Mouse (Mus musculus) hindbrain, embryonic 13.5 days (tissue): ENCODE results near the gene Syp. TPM values are rescaled to one million over a fixed set of nuclear protein-coding genes. Genes with fewer than 3 reads are reported as not detected.

Source experiments
- ATAC-seq: fragments of 200-750 bp; cut with Nextera tagmentation; 2 replicates; pipeline ENCODE4 v1.8.0; 2017; ENCODE audit warnings: moderate TSS enrichment; ENCODE audit not compliant: low FRiP score
- H3K27ac ChIP-seq: fragments of 300-500 bp; sonication (generic); 2 replicates; pipeline ENCODE4 v1.5.1; 2015; ENCODE audit warnings: inconsistent platforms, mild to moderate bottlenecking, moderate library complexity
- H3K27me3 ChIP-seq: fragments of 300-500 bp; sonication (generic); 2 replicates; pipeline ENCODE4 v1.6.1; 2015; ENCODE audit warnings: mild to moderate bottlenecking, inconsistent platforms
- H3K36me3 ChIP-seq: fragments of 300-500 bp; sonication (generic); 2 replicates; pipeline ENCODE4 v1.6.1; 2015; ENCODE audit warnings: mild to moderate bottlenecking, inconsistent platforms
- H3K4me1 ChIP-seq: fragments of 300-500 bp; sonication (generic); replicated peaks from 2 replicates; pipeline ENCODE4 v1.6.1; 2015; ENCODE audit warnings: inconsistent platforms
- H3K4me2 ChIP-seq: fragments of 300-500 bp; sonication (generic); 2 replicates; pipeline ENCODE4 v1.6.1; 2015; ENCODE audit warnings: inconsistent platforms, mild to moderate bottlenecking, moderate library complexity
- H3K4me3 ChIP-seq: fragments of 300-500 bp; sonication (generic); 2 replicates; pipeline ENCODE4 v1.5.1; 2015; ENCODE audit warnings: mild to moderate bottlenecking, inconsistent platforms
- H3K9ac ChIP-seq: fragments of 300-500 bp; sonication (generic); 2 replicates; pipeline ENCODE4 v1.6.1; 2015; ENCODE audit warnings: mild to moderate bottlenecking, inconsistent platforms
- H3K9me3 ChIP-seq: fragments of 300-500 bp; sonication (generic); 2 replicates; pipeline ENCODE4 v1.6.1; 2016; ENCODE audit warnings: inconsistent platforms
- WGBS: fragments of 180-500 bp; shearing (Covaris S2); methylation state at CpG from one replicate; pipeline ENCODE4 v1.1.7; 2015; 5-methylcytosine and 5-hydroxymethylcytosine counted together
- polyA plus RNA-seq: library from polyadenylated mRNA; unstranded; fragments of >200 nt; fragmentation: Nextera tagmentation; extraction: Ambion mirVana; gene quantifications from 2 replicates; pipeline ENCODE4 v1.2.1, GENCODE M21; 2015

Syp gene
- polyA plus RNA-seq, 1 experiment from 2014 or later, result 108 TPM

DNA sequence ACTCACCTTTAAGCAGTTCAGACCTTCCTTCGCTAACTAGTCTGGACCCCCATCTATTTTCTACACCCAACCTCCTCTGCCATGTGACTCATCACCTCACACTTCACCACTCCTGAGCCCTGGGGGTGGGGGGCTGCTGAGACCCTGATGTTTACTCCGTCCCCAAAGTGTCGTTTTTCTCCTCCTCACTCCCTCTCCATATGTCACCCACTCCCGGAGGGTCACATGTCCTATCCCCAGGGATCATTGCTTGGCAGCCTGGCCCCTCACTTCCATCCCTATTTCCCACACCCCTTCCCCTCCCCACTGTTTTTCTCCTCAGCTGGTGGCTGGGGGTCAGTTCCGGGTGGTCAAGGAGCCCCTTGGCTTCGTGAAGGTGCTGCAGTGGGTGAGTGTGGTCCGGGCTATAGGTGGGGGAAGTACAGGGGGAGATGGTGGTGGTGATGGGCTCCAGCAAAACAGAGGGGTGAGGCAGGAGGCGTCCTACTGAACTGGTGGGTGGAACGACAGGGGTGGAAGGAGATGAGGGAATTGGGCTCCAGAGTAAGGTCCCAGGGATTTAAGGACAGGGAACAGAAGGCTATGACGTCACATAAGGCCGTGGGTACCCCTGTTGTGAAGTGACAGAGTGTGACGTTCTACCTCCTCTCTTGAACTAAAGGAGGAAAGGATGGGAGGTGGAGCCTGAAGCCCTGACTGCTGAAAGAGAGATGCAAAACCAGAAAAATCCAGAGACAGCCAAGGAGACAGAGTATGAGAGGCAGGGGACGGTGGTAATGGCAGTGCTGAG, 1.5 kb downstream of the Syp start:
- H3K36me3 ChIP-seq, result peaks cover 1% of the 10 kb centered on the region; the same call in 1 of the 2 replicates
- H3K4me3 ChIP-seq, result peak overlapping the region; percentile 51
- no peaks in the 10 kb centered on the region for H3K27me3 ChIP-seq
- H3K9me3 ChIP-seq, result no peaks in the 10 kb centered on the region
- ATAC-seq, result peak; percentile 51
- peak overlapping the region; percentile 62 for H3K4me2 ChIP-seq
- 26% methylated on average over 13 of the region's 13 CpGs for WGBS
- H3K4me1 ChIP-seq, result peaks cover 5% of the 10 kb centered on the region
- peak overlapping the region; percentile 78 for H3K9ac ChIP-seq
- peak overlapping the region; percentile 91 for H3K27ac ChIP-seq

DNA sequence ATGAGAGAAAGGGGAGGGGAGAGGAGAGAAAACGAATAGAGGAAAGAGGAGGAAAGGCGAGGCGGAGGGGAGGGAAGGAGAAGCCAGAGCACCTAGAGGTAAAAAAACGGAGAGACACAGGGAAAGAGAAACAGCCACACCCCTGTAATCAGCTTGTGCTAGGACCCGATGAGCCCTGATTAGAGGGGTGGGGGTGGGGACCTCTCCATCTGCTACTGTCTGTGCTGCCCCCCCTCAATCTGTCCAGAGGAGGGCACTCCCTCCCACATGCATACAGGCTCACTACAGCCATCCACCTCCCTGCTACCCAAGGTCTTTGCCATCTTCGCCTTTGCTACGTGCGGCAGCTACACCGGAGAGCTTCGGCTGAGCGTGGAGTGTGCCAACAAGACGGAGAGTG, 2.5 kb downstream of the Syp start:
- Histone ChIP-seq H3K9ac (peak overlapping the region; percentile 53; the same call in 1 of the 2 replicates), H3K9me3 (no peaks in the 10 kb centered on the region), H3K4me1 (peaks cover 5% of the 10 kb centered on the region), H3K27ac (no peak overlapping the region), H3K4me3 (peak overlapping the region; percentile 51), H3K36me3 (peaks cover 6% of the 10 kb centered on the region; the same call in 1 of the 2 replicates), H3K4me2 (peak overlapping the region; percentile 62), H3K27me3 (no peaks in the 10 kb centered on the region)
- 37% methylated on average over 12 of the region's 12 CpGs for WGBS
- no peak; the same call in 1 of the 2 replicates for ATAC-seq

DNA sequence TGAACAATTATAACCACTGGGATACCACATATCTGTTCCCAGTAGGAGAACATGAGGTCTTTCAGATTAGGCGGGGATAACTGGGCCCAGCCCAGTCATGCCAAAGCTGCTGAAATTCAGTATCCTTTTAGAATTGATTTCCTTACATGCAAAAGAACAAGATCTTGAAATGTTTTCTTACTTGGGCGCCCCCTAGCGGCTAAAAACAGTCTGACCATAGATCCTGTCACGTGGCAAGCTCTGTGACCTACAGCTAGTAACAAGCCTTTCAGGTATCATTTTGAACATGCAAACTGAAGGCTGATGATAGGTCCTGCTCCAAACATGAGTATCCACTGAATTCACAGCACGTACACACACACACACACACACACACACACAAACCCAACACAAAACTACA, 7.1 kb downstream of the Syp start:
- no peak overlapping the region for H3K9ac ChIP-seq
- H3K4me3 ChIP-seq, result no peak overlapping the region
- H3K36me3 ChIP-seq, result peaks cover 13% of the 10 kb centered on the region; the same call in 1 of the 2 replicates
- no peak for ATAC-seq
- WGBS, result 22% methylated on average over 5 of the region's 5 CpGs
- peaks cover 11% of the 10 kb centered on the region for H3K4me1 ChIP-seq
- H3K27ac ChIP-seq, result no peak overlapping the region
- H3K9me3 ChIP-seq, result no peaks in the 10 kb centered on the region
- no peak overlapping the region for H3K4me2 ChIP-seq
- no peaks in the 10 kb centered on the region for H3K27me3 ChIP-seq

DNA sequence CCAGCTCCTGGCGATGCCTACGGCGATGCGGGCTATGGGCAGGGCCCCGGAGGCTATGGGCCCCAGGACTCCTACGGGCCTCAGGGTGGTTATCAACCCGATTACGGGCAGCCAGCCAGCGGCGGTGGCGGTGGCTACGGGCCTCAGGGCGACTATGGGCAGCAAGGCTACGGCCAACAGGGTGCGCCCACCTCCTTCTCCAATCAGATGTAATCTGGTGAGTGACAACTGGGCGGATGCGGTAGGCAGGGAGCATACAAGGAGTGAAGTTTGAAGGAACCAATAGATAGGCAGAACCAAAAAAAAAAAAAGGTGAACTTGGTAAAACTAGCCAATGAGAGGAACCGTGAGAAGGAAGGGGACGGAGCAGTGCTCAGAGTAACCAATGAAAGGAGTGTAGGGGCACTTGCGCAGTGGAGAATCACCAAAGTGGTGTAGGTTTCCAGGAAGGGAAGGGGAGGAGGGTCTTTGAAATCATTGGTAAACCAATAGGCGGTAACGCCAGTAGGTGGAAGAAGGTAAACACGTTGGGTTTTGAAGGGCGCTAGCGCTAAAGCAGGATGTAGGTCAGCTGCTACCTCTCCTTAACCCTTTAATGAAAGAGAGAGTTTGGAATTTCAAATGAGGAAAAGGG, 10.5 kb downstream of the Syp start:
- Histone ChIP-seq H3K27me3 (no peaks in the 10 kb centered on the region), H3K9me3 (no peaks in the 10 kb centered on the region), H3K27ac (peak overlapping the region; percentile 81), H3K4me1 (peaks cover 6% of the 10 kb centered on the region), H3K36me3 (peaks cover 30% of the 10 kb centered on the region; the same call in 1 of the 2 replicates), H3K4me3 (peak overlapping the region; percentile 31), H3K9ac (peak overlapping the region; percentile 65), H3K4me2 (peak overlapping the region; percentile 50)
- 14% methylated on average over 22 of the region's 25 CpGs for WGBS
- ATAC-seq, result peak; percentile 96

DNA sequence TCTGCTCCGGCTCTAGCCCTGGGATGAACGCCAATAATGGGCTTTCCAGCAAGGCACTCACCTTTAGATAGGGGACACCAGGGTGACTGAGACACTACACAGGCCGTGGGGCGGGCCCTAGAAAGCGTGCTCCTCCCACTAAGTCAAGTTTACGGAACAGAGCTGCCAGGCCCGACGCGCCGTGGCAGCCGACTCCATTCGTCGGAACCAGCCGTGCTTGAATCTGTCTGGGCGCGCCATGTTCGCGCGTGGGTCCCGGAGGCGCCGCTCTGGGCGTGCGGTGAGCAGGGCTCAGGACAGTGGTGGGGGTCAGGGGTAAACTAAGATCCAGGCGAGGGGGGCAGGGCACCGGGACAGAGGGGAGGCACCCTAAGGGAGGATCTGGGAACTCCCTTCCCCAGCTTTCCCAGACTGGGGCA, 19.0 kb downstream of the Syp start, which contains the start of gene Prickle3:
Gene Prickle3 (plus strand): TSS at position 40 of the 419 bp plus-strand sequence.
- 23% methylated on average over 26 of the region's 26 CpGs for WGBS
- peak; percentile 46; the same call in 1 of the 2 replicates for ATAC-seq
- H3K27me3 ChIP-seq, result no peaks in the 10 kb centered on the region
- no peaks in the 10 kb centered on the region for H3K4me1 ChIP-seq
- no peak within 1 kb of the TSS for H3K9ac ChIP-seq
- peaks cover 7% of the 10 kb centered on the region; the same call in 1 of the 2 replicates for H3K36me3 ChIP-seq
- H3K27ac ChIP-seq, result no peak within 1 kb of the TSS
- H3K9me3 ChIP-seq, result no peaks in the 10 kb centered on the region
- peak within 1 kb of the TSS; percentile 30 for H3K4me3 ChIP-seq
- H3K4me2 ChIP-seq, result peak within 1 kb of the TSS; percentile 47

DNA sequence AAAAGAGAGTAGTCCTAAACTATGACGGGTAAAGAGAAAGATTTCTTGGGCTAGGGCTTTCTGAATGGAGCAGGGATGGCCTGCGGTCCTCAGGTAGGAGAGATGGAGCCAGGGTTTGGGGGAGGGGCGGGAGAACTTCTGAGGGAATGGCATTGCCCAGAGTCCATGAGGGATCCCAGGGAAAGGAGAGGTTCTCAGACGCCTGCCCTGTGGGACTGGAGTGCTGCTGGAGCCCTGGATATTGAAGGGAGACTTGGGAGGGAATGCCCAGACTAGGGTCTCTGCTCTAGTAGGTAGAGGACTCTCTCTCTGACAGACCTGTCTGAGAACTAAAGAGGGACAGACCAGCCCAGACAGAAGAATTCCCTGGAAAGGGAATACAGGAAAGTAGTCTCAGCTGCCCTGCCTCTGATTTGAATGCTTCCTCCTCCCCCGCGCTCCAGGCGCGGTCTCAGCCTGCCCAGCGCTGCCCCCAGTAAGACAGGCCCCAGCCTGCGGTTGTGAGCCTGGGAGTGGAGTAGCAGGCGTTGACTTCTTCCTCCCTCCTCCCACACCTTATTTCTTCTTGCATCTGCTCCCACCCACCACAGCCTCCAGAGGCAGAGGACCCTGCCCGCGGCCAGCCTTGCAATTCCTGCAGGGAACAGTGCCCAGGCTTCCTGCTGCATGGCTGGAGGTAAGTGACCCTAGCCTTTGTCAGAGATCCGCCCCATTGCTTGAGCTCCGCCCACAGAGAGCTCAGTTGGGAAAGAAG, 19.9 kb downstream of the Syp start:
- 24% methylated on average over 13 of the region's 15 CpGs for WGBS
- Histone ChIP-seq H3K9me3 (no peaks in the 10 kb centered on the region), H3K4me3 (no peak overlapping the region), H3K27ac (no peak overlapping the region), H3K9ac (no peak overlapping the region), H3K27me3 (no peaks in the 10 kb centered on the region), H3K4me1 (no peaks in the 10 kb centered on the region), H3K4me2 (peak overlapping the region; percentile 47), H3K36me3 (no peaks in the 10 kb centered on the region)
- 0 out of 2 replicates have a peak, but pooled peaks have one; percentile 13 for ATAC-seq

DNA sequence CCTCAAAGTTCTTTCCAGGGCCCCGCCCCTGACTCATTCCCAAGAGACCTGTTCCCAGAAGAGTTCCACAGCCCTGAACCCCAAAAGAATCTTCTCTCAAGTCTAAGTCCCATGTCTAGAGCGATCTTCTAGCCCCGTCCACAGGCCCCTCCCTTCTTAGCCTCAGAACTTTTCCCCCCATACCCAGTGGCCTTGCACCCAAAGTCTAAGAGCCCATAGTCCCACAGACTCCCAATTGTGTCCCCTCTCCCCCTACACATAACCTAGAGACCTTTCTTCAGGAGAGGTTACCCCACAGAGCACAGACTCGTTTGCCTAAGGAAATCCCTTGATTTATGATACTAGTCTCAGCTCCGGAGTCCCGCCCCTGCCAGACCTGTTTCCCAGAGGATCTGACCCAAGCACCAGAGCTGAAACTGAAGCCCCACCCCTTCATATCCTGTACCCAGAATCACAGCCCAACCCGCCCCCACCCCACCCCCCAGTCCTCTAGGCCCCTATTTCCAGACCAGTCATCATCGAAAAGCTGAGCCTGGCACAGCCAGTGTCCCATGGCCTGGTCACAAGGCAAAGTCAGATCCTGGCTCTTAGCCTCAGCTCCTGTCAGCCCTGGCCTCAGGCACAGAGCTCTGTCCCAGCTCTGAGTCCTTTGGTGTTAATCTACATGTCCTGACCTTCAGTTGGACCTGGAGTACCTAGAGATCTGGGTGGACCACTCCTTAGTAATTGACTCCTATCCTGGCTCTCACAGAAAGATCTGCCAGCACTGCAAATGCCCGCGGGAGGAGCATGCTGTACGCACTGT, 20.7 kb downstream of the Syp start:
- no peak overlapping the region for H3K27ac ChIP-seq
- H3K9ac ChIP-seq, result no peak overlapping the region
- 0 out of 2 replicates have a peak, but pooled peaks have one; percentile 21 for ATAC-seq
- no peaks in the 10 kb centered on the region for H3K27me3 ChIP-seq
- no peaks in the 10 kb centered on the region for H3K9me3 ChIP-seq
- H3K4me1 ChIP-seq, result no peaks in the 10 kb centered on the region
- 0 out of 2 replicates have a peak overlapping the region, but pooled peaks have one; percentile 47 for H3K4me2 ChIP-seq
- WGBS, result 54% methylated on average over 11 of the region's 11 CpGs
- H3K4me3 ChIP-seq, result no peak overlapping the region
- no peaks in the 10 kb centered on the region for H3K36me3 ChIP-seq

DNA sequence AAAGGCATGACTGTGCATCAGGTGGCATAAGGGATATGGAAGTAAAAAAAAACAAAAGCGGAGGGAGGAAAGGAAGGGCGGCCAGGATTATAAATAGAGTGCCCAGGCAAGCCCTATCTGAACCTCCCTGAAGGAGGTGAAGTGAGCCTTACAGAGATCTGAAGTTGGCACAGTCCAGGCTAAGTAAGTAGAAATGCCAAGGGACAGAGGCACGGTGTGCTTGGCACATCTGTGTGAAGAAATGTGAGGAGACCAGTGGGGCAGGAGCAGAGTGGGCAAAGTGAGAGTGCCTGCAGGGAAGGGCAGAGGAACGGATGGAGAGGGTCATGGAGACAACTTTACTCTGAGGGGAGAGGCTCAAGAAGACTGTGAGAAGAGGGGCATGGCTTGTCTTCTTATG, 22.8 kb downstream of the Syp start:
- no peaks in the 10 kb centered on the region for H3K36me3 ChIP-seq
- WGBS, result 82% methylated on average over 4 of the region's 4 CpGs
- H3K4me1 ChIP-seq, result no peaks in the 10 kb centered on the region
- H3K9me3 ChIP-seq, result no peaks in the 10 kb centered on the region
- no peak overlapping the region for H3K4me3 ChIP-seq
- no peak overlapping the region for H3K4me2 ChIP-seq
- H3K27me3 ChIP-seq, result no peaks in the 10 kb centered on the region
- ATAC-seq, result no peak
- H3K9ac ChIP-seq, result no peak overlapping the region
- H3K27ac ChIP-seq, result no peak overlapping the region

DNA sequence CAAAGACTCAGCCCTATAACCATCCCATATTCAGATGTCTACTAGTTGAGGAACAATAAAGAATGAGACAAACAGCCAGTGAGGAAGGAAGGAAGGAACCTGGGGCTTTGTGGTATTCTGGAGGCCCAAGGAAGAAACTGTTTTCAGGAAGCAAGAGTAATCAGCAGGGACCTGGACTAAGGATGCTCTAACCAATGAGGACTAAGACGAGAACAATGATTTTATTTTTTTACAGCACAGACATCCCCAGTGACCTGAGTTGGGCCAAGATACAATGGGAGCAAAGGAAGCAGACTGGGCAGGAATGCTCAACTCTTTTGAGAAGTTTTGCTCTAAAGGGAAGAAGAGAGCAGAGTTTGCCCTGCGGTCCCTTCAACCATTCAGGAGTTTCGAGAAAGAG, 24.7 kb downstream of the Syp start:
- Histone ChIP-seq H3K9me3 (no peaks in the 10 kb centered on the region), H3K27me3 (no peaks in the 10 kb centered on the region), H3K4me2 (no peak overlapping the region), H3K4me3 (no peak overlapping the region), H3K27ac (no peak overlapping the region), H3K4me1 (no peaks in the 10 kb centered on the region), H3K9ac (no peak overlapping the region), H3K36me3 (no peaks in the 10 kb centered on the region)
- ATAC-seq, result no peak
- 89% methylated on average over 3 of the region's 3 CpGs for WGBS

DNA sequence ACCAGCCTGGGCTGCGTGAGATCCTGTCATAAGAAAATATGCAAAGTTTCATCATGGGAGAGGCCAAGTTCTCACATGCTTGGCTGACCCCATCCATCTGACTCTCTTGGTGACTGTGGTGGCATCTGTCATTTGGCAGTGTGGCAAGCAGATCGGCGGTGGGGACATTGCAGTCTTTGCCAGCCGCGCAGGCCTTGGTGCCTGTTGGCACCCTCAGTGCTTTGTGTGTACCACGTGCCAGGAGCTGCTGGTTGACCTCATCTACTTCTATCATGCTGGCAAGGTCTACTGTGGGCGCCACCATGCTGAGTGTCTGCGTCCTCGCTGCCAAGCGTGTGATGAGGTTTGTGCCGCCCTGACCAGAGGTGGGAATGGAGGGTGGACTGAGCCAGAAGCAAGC, 26.5 kb downstream of the Syp start:
- H3K9ac ChIP-seq, result no peak overlapping the region
- no peak for ATAC-seq
- H3K27me3 ChIP-seq, result no peaks in the 10 kb centered on the region
- H3K4me2 ChIP-seq, result no peak overlapping the region
- no peaks in the 10 kb centered on the region for H3K9me3 ChIP-seq
- 84% methylated on average over 11 of the region's 11 CpGs for WGBS
- no peaks in the 10 kb centered on the region for H3K36me3 ChIP-seq
- H3K4me3 ChIP-seq, result no peak overlapping the region
- no peaks in the 10 kb centered on the region for H3K4me1 ChIP-seq
- no peak overlapping the region for H3K27ac ChIP-seq

DNA sequence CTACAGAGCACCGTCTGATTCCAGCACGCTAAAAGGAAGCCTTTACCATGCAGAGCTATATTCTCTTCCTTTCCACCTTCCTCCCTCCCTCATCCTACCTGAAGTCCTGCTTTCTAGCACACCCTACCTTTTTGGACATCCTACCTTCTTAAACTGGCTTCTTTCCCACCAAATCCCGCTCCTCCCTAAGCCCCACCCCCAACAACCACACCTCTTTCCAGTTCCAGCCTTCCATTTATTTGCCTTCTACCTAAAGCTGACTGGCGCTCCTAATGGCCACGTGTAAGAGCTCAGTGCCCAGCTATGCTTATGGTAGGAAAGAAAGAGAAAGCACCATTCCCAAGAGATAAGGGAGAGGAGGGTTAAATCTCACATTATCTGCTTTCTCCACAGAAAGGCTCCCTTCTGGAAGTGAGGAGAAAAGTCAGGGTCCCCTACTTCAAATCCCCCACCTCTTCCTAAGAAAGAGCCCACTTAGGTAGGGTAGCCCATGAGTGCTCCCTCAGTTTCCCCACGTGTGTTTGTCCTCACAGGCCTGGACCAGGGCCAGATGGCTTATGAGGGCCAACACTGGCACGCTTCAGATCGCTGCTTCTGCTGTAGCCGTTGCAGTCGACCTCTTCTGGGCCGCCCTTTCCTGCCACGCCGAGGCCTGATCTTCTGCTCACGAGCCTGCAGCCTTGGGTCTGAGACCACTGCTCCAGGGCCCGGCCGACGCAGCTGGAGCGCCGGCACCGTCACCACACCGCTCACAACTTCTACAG, 27.6 kb downstream of the Syp start:
- Histone ChIP-seq H3K4me1 (no peaks in the 10 kb centered on the region), H3K9ac (no peak overlapping the region), H3K4me2 (no peak overlapping the region), H3K27me3 (no peaks in the 10 kb centered on the region), H3K27ac (no peak overlapping the region), H3K36me3 (no peaks in the 10 kb centered on the region), H3K9me3 (no peaks in the 10 kb centered on the region), H3K4me3 (no peak overlapping the region)
- no peak for ATAC-seq
- 80% methylated on average over 21 of the region's 21 CpGs for WGBS
